Mouse (Mus musculus) cerebellum, adult 9-11 months (tissue): ENCODE results near the gene Carmil1.

ENCODE experiments used
- DNase-seq: peaks from one replicate; pipeline ENCODE4 v3.0.0; 2022

Carmil1 gene

GRCm38 (mm10) chr13:24100516-24101094 lies 180.0 kb downstream of the Carmil1 start:
- no peak for DNase-seq

GRCm38 (mm10) chr13:24096573-24096972 lies 184.0 kb downstream of the Carmil1 start:
- no peak for DNase-seq

GRCm38 (mm10) chr13:24094825-24095547 lies 185.6 kb downstream of the Carmil1 start:
- DNase-seq = no peak

GRCm38 (mm10) chr13:24093108-24093507 lies 187.5 kb downstream of the Carmil1 start:
- no peak for DNase-seq

GRCm38 (mm10) chr13:24092073-24092472 lies 188.5 kb downstream of the Carmil1 start:
- DNase-seq = no peak

GRCm38 (mm10) chr13:24082153-24082552 lies 198.4 kb downstream of the Carmil1 start:
- DNase-seq = no peak

GRCm38 (mm10) chr13:24081698-24082097 lies 198.9 kb downstream of the Carmil1 start:
- DNase-seq = peak; percentile 35

GRCm38 (mm10) chr13:24072588-24072987 lies 208.0 kb downstream of the Carmil1 start:
- no peak for DNase-seq

- no peak for DNase-seq
Measured at GRCm38 (mm10) chr13:24067553-24067952, 213.0 kb downstream of the Carmil1 start.

GRCm38 (mm10) chr13:24065536-24065935 lies 215.1 kb downstream of the Carmil1 start:
- no peak for DNase-seq

GRCm38 (mm10) chr13:24062770-24063169 lies 217.8 kb downstream of the Carmil1 start:
- DNase-seq = no peak

GRCm38 (mm10) chr13:24055072-24055869 lies 225.3 kb downstream of the Carmil1 start:
- DNase-seq = no peak

GRCm38 (mm10) chr13:24051496-24051895 lies 229.1 kb downstream of the Carmil1 start:
- DNase-seq = no peak

- no peak for DNase-seq
Measured at GRCm38 (mm10) chr13:24050330-24050729, 230.3 kb downstream of the Carmil1 start.

GRCm38 (mm10) chr13:24049267-24050034 lies 231.1 kb downstream of the Carmil1 start:
- DNase-seq = peak; percentile 86

GRCm38 (mm10) chr13:24048611-24049010 lies 232.0 kb downstream of the Carmil1 start:
- DNase-seq = no peak

- DNase-seq = no peak
Measured at GRCm38 (mm10) chr13:24045271-24045670, 235.3 kb downstream of the Carmil1 start.

GRCm38 (mm10) chr13:24040221-24040620 lies 240.4 kb downstream of the Carmil1 start:
- DNase-seq = no peak

GRCm38 (mm10) chr13:24037502-24037901 lies 243.1 kb downstream of the Carmil1 start:
- DNase-seq = no peak

- DNase-seq = no peak
Measured at GRCm38 (mm10) chr13:24036150-24036549, 244.4 kb downstream of the Carmil1 start.

GRCm38 (mm10) chr13:24027191-24028170 lies 253.1 kb downstream of the Carmil1 start:
- DNase-seq = no peak

- DNase-seq = no peak
Measured at GRCm38 (mm10) chr13:24018515-24018914, 262.1 kb downstream of the Carmil1 start.
